In the genomic region with DNA sequence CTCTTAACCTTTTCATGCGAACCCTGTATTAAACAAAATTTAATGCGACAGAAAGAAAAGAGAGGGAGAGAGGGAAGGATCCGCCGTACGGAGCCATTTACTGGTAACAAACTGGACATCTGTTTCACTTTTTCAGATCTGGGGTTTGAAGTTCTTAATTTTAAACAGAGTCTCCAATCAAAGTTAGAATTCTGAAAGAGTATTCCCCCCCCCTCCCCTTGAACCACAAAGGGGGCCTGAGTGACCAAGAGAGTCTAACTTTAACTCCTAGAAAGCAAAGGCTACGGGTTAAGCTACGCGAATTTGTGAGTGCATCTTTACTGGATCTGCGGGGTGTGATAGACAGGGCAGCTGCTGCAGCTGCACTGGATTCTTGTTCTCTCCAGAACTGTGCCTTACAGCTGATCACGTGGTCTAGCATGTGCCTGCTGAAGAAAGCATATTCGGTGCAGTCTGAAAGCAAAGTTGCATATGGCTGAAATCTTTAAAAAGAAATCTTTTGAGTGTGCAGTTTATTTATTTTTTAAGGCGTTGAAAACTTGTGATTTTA, we compare ENCODE assay signal across 10 mouse cellular contexts. TPM values are rescaled to one million over a fixed set of nuclear protein-coding genes. Genes with fewer than 3 reads are reported as not detected.
DNase-seq lines count a peak whose midpoint lies in the region; ATAC-seq lines count a peak whose summit lies in the region.
"Had no signal": no experiment of that assay in that cellular context is flagged by ENCODE, and none has a peak within 500 bp of the region (broad histone marks: within the 10 kb centered on the region; RNA-seq: fewer than 3 reads in every experiment).

No protein-coding gene starts in this region.

- H3K4me3 ChIP-seq in lung, embryonic 16.5 days (ENCODE audit: low read length): peak overlapping the region; percentile 31
- H3K4me3 ChIP-seq in forebrain, embryonic 13.5 days: peak overlapping the region; percentile 26
- H3K4me3 ChIP-seq in limb, embryonic 12.5 days (replicated peaks): peak overlapping the region; percentile 30
- peak overlapping the region; percentile 6; the same call in 1 of the 2 replicates for H3K4me3 ChIP-seq in stomach, embryonic 14.5 days (ENCODE audit: low read depth, low read length)

- no peak for DNase-seq in lung, postnatal 14 days
- no peak for DNase-seq in frontal cortex, postnatal 36 days (ENCODE audit: low spot score in 2 of 2)
- no peak for DNase-seq in ovary, postnatal 14 days (ENCODE audit: low spot score)
- no peak for DNase-seq in adrenal gland, adult 8-10 months
- DNase-seq: lung, adult 2 months; thymus, postnatal 25 days had no signal

- H3K27ac ChIP-seq in lung, embryonic 16.5 days (ENCODE audit: low read length): no peak overlapping the region
- no peak overlapping the region for H3K27ac ChIP-seq in forebrain, embryonic 13.5 days
- no peak overlapping the region for H3K27ac ChIP-seq in limb, embryonic 12.5 days
- no peak overlapping the region for H3K27ac ChIP-seq in stomach, embryonic 14.5 days (ENCODE audit: low read length)

- H3K9ac ChIP-seq in lung, embryonic 16.5 days (ENCODE audit: low read length): no peak overlapping the region
- no peak overlapping the region for H3K9ac ChIP-seq in forebrain, embryonic 13.5 days
- H3K9ac ChIP-seq in limb, embryonic 12.5 days (replicated peaks): no peak overlapping the region
- no peak overlapping the region for H3K9ac ChIP-seq in stomach, embryonic 14.5 days (replicated peaks; ENCODE audit: low read depth, low read length)

- peak; percentile 59; the same call in 1 of the 2 replicates for ATAC-seq in lung, embryonic 16.5 days (ENCODE audit: low read depth)
- ATAC-seq in forebrain, embryonic 13.5 days: peak; percentile 95
- peak; percentile 85 for ATAC-seq in limb, embryonic 12.5 days (ENCODE audit: insufficient number of reproducible peaks, insufficient read depth, low FRiP score, low TSS enrichment, low read depth)
- peak; percentile 76; the same call in 1 of the 2 replicates for ATAC-seq in stomach, embryonic 14.5 days (ENCODE audit: insufficient number of reproducible peaks, insufficient read depth, low FRiP score, low read depth)

- H3K4me1 ChIP-seq in lung, embryonic 16.5 days (replicated peaks; ENCODE audit: control insufficient read depth, insufficient read depth, low read length): no peaks in the 10 kb centered on the region; the same call in 1 of the 2 replicates
- H3K4me1 ChIP-seq in forebrain, embryonic 13.5 days: peaks cover 13% of the 10 kb centered on the region
- H3K4me1 ChIP-seq in limb, embryonic 12.5 days (replicated peaks): peaks cover 10% of the 10 kb centered on the region
- H3K4me1 ChIP-seq in stomach, embryonic 14.5 days (ENCODE audit: control insufficient read depth, insufficient read depth, low read length): no peaks in the 10 kb centered on the region

- peak overlapping the region; percentile 33 for H3K4me2 ChIP-seq in lung, embryonic 16.5 days (ENCODE audit: low read depth, low read length)
- peak overlapping the region; percentile 55 for H3K4me2 ChIP-seq in forebrain, embryonic 13.5 days
- peak overlapping the region; percentile 53 for H3K4me2 ChIP-seq in limb, embryonic 12.5 days
- H3K4me2 ChIP-seq in stomach, embryonic 14.5 days (replicated peaks; ENCODE audit: low read depth, low read length): peak overlapping the region; percentile 35

- WGBS in lung, embryonic 16.5 days: 6% methylated on average over 12 of the region's 12 CpGs
- WGBS in forebrain, embryonic 13.5 days: 4% methylated on average over 12 of the region's 12 CpGs
- 2% methylated on average over 12 of the region's 12 CpGs for WGBS in limb, embryonic 12.5 days
- WGBS in stomach, embryonic 14.5 days: 5% methylated on average over 12 of the region's 12 CpGs

- H3K9me3 ChIP-seq in lung, embryonic 16.5 days (ENCODE audit: control insufficient read depth, low read length): no peaks in the 10 kb centered on the region
- no peaks in the 10 kb centered on the region for H3K9me3 ChIP-seq in forebrain, embryonic 13.5 days (replicated peaks)
- H3K9me3 ChIP-seq in limb, embryonic 12.5 days: no peaks in the 10 kb centered on the region
- no peaks in the 10 kb centered on the region for H3K9me3 ChIP-seq in stomach, embryonic 14.5 days (ENCODE audit: control insufficient read depth, low read depth, low read length)

- H3K36me3 ChIP-seq in lung, embryonic 16.5 days (ENCODE audit: control insufficient read depth, insufficient read depth, low read length): no peaks in the 10 kb centered on the region
- no peaks in the 10 kb centered on the region for H3K36me3 ChIP-seq in forebrain, embryonic 13.5 days (ENCODE audit: poor library complexity, severe bottlenecking)
- no peaks in the 10 kb centered on the region for H3K36me3 ChIP-seq in limb, embryonic 12.5 days
- H3K36me3 ChIP-seq in stomach, embryonic 14.5 days (ENCODE audit: control insufficient read depth, insufficient read depth, low read length): no peaks in the 10 kb centered on the region

- H3K27me3 ChIP-seq in lung, embryonic 16.5 days (ENCODE audit: control insufficient read depth, insufficient read depth, low read depth, low read length): peaks cover 62% of the 10 kb centered on the region
- H3K27me3 ChIP-seq in forebrain, embryonic 13.5 days: peaks cover 73% of the 10 kb centered on the region
- peaks cover 61% of the 10 kb centered on the region for H3K27me3 ChIP-seq in limb, embryonic 12.5 days
- H3K27me3 ChIP-seq in stomach, embryonic 14.5 days (ENCODE audit: control insufficient read depth, insufficient read depth, low read length): peaks cover 54% of the 10 kb centered on the region

RNA-seq across cellular contexts. Expression of a gene that starts 16.4 kb away (rescaled TPM):
- polyA plus RNA-seq in lung, embryonic 16.5 days (2015; fragmentation: Nextera tagmentation; extraction: Ambion mirVana): not detected in 2 replicates
- polyA plus RNA-seq in forebrain, embryonic 13.5 days (2015; fragmentation: Nextera tagmentation; extraction: Ambion mirVana): 2.0 and 7.6 TPM in 2 replicates
- 0.45 and 0.68 TPM in 2 replicates for polyA plus RNA-seq in limb, embryonic 12.5 days (2016; fragmentation: Nextera tagmentation; extraction: Ambion mirVana)
- 0.18 TPM in 1 of 2 replicates, not detected in the other for polyA plus RNA-seq in stomach, embryonic 14.5 days (2014; fragmentation: Nextera tagmentation; extraction: Ambion mirVana)
- total RNA-seq in adrenal gland, adult 8-10 months (2022): not detected
